Mouse (Mus musculus): ENCODE measurements around the gene Csf3. TPM values are rescaled to one million over a fixed set of nuclear protein-coding genes. Genes with fewer than 3 reads are reported as not detected.
"Not testable (repeated sequence)": the region's sequence is repeated elsewhere in the genome, so short reads cannot be mapped to it uniquely, and the experiment has no call there.

Csf3 gene
- total RNA-seq, 2 experiments from 2014 or later: not detected

DNA sequence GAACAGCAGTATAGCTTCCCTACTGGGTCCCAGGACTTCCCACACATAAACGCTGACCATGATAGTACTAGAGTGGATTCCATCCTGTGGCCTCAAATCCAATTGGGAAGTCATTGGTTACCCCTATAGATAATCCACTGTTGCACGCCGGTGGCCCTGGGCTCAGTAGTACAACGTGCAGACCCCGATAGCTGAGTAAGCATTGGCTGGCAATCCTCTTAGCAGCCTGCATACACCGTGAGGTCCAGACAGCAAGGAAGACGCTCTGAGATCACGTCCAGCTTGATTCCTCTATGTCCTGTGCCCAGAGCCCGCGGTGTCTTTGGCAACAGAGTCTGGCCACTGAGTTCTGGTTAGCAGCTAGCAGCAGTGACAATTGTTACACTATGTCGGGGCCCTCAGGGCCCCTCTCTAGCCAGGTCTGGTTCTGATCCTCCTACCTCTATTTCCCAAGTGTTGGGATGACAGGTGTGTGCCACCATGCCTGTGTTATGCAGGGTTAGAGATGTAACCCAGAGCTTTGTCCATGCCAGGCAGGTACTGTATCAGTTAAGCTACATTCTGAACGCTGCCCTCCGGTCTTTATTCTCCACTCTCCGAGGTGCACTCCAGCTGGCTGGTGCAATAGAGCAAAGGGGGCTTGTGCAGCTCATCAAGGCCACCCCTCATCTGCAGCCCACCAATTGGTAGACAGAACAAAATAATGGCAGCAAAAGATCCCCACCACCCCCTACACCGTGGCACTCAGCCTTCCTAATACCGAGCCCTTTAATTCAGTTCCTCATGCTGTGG is 2.0 kb upstream of the Csf3 start:
- Histone ChIP-seq H3K27ac (no peak overlapping the region), H3K4me3 (no peak overlapping the region)
- intact Hi-C loops (cut with DNase I): loop anchor here (2.0 kb wide), 1 partner anchor 210 kb away; no protein-coding TSS in a partner anchor
- DNase-seq (ENCODE audit: extremely low spot score in 1 of 2, low spot score in 2 of 2): no peak
- TF ChIP-seq CTCF (IDR thresholded peaks at IDR 0.05): no peak

DNA sequence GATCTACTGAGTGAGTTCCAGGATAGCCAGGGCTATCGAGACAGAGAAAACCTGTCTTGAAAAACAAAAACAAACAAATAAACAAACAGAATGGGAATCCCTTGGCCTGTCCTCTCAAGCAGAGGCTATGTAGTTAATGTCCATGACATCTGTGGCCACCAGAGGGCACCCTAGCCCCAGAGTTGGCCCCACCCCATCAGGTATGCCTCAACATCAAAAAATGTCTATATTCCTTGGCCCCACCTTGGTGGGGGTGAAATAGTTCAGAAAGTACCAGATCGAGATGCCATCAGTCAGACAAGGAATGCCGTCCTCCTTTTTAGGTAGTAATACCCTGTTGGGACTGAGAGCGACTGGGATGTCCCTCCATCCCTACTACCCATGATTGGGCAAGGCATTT is 1.2 kb upstream of the Csf3 start:
- Histone ChIP-seq H3K4me3 (no peak overlapping the region), H3K27ac (no peak overlapping the region)
- TF ChIP-seq CTCF (IDR thresholded peaks at IDR 0.05): peak; percentile 92
- peak; percentile 71 to 80 for DNase-seq (ENCODE audit: extremely low spot score in 1 of 2, low spot score in 2 of 2)
- intact Hi-C loops (cut with DNase I): loop anchor here (1.0 to 2.0 kb wide), 3 partner anchors 87 to 209 kb away; no protein-coding TSS in a partner anchor

- TF ChIP-seq CTCF (IDR thresholded peaks at IDR 0.05): no peak
- DNase-seq (ENCODE audit: extremely low spot score in 1 of 2, low spot score in 2 of 2): no peak
- intact Hi-C loops (cut with DNase I): no loop called here
- Histone ChIP-seq H3K4me3 (no peak overlapping the region), H3K27ac (no peak overlapping the region)
Observed at GRCm38 (mm10) chr11:98702323-98702722, 1.3 kb downstream of the Csf3 start.

DNA sequence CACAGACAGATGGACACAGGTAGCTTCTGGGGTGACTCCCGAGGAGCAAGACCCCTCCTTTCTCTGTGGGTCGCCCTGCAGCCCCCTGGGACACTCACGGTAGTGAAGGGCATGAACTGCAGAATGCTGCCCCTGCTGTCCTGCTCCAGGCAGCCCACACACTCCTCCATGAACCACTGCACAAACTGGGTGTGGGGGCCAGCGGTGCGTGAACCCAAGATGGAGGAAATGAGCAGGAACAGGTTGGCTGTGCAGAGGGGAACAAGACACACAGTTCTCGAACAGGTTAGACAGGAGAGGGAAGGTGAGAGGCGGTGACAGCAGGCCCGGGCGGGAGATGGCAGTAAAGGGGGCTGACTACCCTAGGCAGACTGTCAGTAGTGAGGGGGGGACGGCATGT is 4.0 kb downstream of the Csf3 start:
- intact Hi-C loops (cut with DNase I): no loop called here
- Histone ChIP-seq H3K4me3 (no peak overlapping the region), H3K27ac (no peak overlapping the region)
- TF ChIP-seq CTCF (IDR thresholded peaks at IDR 0.05): no peak
- no peak for DNase-seq (ENCODE audit: extremely low spot score in 1 of 2, low spot score in 2 of 2)

GRCm38 (mm10) chr11:98707401-98708281 is 6.6 kb downstream of the Csf3 start:
- Histone ChIP-seq H3K27ac (no peak overlapping the region), H3K4me3 (no peak overlapping the region)
- intact Hi-C loops (cut with DNase I): loop anchor here (2.0 kb wide), 1 partner anchor 79 kb away; no protein-coding TSS in a partner anchor
- no peak for DNase-seq (ENCODE audit: extremely low spot score in 1 of 2, low spot score in 2 of 2)
- no peak for TF ChIP-seq CTCF (IDR thresholded peaks at IDR 0.05)

DNA sequence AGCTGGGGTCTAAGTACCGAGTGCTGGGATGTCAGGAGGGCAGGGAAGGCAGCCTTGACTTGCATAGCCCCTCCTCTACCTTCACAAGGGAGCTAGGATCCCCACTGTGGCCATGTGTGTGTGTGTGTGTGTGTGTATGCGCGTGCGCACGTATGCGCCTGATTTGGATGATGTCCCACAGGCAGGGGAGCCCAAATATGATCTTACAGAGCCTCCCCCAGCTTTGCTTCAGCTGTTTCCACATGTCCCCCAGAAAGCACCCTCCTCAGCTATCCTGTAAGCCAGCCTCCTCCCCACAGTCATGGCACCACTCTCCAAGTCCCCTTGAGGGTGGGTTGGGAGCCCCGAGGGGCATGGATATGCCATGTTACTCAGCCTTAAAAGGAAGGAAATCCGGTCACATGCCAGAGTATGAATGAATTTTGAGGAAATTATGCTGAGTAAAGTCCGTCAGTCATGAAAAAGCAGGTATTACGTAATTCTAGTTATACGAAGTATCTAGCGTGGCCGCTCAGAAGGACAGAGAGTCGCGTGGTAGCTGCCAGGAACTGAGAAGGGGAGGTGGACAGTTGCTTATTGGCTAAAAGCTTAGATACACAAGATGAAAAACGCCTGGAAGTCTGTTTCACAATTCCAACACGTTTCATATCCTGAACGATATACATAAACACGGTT is 7.4 kb downstream of the Csf3 start:
- TF ChIP-seq CTCF (IDR thresholded peaks at IDR 0.05): no peak
- intact Hi-C loops (cut with DNase I): loop anchor here (2.0 kb wide), 1 partner anchor 78 kb away; no protein-coding TSS in a partner anchor
- DNase-seq (ENCODE audit: extremely low spot score in 1 of 2, low spot score in 2 of 2): no peak
- Histone ChIP-seq H3K27ac (0 out of 2 replicates have a peak overlapping the region, but pooled peaks have one; percentile 19), H3K4me3 (no peak overlapping the region)

DNA sequence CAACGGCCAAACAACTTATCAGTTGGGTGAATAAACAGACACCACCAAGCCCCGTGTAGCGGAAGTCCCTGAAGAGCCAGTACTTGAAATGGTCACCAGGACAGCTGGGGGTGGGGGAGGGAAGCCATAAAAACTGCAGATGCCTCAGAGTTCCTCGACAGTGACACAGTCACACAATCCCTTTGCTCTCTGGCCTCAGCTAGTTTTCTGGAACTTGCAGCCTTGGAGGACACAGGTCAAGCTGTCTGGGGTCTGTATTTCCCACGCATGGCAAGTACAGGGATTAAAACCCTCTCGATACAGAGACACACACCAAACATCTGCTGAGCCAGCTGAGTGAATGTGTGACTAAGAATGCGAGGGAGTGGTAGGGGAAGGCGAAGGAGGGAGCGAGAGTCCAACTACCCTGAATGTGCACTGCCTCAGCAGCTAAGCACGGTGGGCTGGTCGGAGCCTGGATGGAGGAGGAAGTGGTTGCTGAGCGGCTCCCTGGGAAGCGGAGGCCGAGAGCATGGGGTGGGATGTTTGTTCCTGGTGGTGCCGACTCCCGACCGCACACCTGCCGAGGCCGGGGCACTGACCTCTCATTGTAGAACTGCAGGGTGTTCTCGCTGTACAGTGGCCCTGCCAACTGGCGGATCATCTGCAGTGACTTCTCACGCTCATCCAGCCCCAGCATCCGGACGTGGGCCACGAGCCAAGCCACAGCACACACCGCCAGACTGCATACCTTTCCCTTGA is 8.1 kb downstream of the Csf3 start:
- intact Hi-C loops (cut with DNase I): loop anchor here (2.0 kb wide), 1 partner anchor 78 kb away; no protein-coding TSS in a partner anchor
- no peak for TF ChIP-seq CTCF (IDR thresholded peaks at IDR 0.05)
- DNase-seq (ENCODE audit: extremely low spot score in 1 of 2, low spot score in 2 of 2): peak in 1 of 2 experiments; percentile 37

DNA sequence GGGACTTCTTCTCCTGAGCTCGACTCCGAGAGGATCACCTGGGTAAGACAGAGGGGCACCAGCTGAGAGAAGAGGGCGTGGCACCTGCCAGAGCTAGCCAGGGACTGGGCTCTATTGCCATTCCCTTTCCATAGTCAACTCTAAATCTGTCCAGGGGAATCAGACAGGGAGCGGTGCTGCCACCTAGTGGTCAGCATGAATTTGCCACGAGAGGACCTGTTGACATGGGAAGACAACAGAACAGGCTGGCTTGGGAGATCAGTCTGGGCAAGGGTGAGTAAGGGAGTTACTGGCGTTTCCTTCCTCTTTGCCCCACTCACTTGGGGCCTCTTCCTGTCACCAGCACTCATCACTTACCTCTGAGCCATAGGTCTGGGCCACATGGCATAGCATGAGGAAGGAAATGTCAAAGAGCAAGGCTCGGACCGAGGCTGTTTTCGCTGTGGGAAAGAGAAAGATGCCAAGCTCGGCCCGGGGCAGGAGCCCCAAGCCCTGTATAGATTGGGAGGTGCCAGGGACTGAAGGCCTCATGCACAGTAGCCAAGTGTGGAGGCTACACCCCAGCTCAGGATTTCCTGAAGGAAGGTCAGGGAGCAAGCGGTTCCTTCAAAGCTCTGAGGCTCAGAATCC is 9.5 kb downstream of the Csf3 start:
- Histone ChIP-seq H3K4me3 (no peak overlapping the region), H3K27ac (no peak overlapping the region)
- peak; percentile 66 to 75 for DNase-seq (ENCODE audit: extremely low spot score in 1 of 2, low spot score in 2 of 2)
- peak; percentile 96 for TF ChIP-seq CTCF (IDR thresholded peaks at IDR 0.05)
- intact Hi-C loops (cut with DNase I): no loop called here

More for the DNA sequence above, 8.1 kb downstream of the Csf3 start:
- no peak overlapping the region for H3K4me3 ChIP-seq
- peak overlapping the region; percentile 33; the same call in 1 of the 2 replicates for H3K27ac ChIP-seq

- intact Hi-C loops (cut with DNase I): no loop called here
- H3K27ac ChIP-seq: no peak overlapping the region
Observed at GRCm38 (mm10) chr11:98711046-98711434, 10.0 kb downstream of the Csf3 start.

GRCm38 (mm10) chr11:98712009-98712408 is 10.9 kb downstream of the Csf3 start:
- H3K27ac ChIP-seq; intact Hi-C loops (cut with DNase I); DNase-seq (ENCODE audit: extremely low spot score in 1 of 2, low spot score in 2 of 2); H3K4me3 ChIP-seq: not testable (repeated sequence)
- peak; percentile 36 for TF ChIP-seq CTCF (IDR thresholded peaks at IDR 0.05)

More at GRCm38 (mm10) chr11:98711046-98711434, 10.0 kb downstream of the Csf3 start:
- H3K4me3 ChIP-seq: no peak overlapping the region
- TF ChIP-seq CTCF (IDR thresholded peaks at IDR 0.05): no peak
- no peak for DNase-seq (ENCODE audit: extremely low spot score in 1 of 2, low spot score in 2 of 2)
